Mouse (Mus musculus) C2C12 (cell line): ENCODE data around the gene Sipa1l3. TPM values are rescaled to one million over a fixed set of nuclear protein-coding genes. Genes with fewer than 3 reads are reported as not detected.
A peak's percentile ranks its signal among the peaks of the same experiment; 100 is the strongest.

ENCODE experiments used
- H3K27me3 ChIP-seq: one replicate; pipeline ENCODE4 v1.6.1; 2011; ENCODE audit not compliant: control insufficient read depth, insufficient read depth, insufficient read length
- H3K36me3 ChIP-seq: one replicate; pipeline ENCODE4 v1.6.1; 2011; ENCODE audit not compliant: control insufficient read depth, insufficient read depth
- H3K4me3 ChIP-seq: one replicate; pipeline ENCODE4 v1.5.1; 2011; ENCODE audit warnings: mild to moderate bottlenecking, control low read depth; ENCODE audit not compliant: poor library complexity, insufficient read depth, severe bottlenecking
- H3K79me2 ChIP-seq: one replicate; pipeline ENCODE4 v1.6.1; 2011; ENCODE audit not compliant: control insufficient read depth, insufficient read depth
- H3K79me3 ChIP-seq: one replicate; pipeline ENCODE4 v1.6.1; 2011; ENCODE audit warnings: low read depth, control low read depth
- H3ac ChIP-seq: one replicate; pipeline ENCODE3; 2011; ENCODE audit warnings: low read depth; ENCODE audit not compliant: control insufficient read depth, insufficient read length
- CEBPB ChIP-seq: IDR thresholded peaks from one replicate; pipeline ENCODE4 v1.6.1; 2011; ENCODE audit warnings: low read depth, mild to moderate bottlenecking, control low read depth, moderate library complexity
- CTCF ChIP-seq: IDR thresholded peaks from one replicate; pipeline ENCODE4 v1.5.1; 2011; ENCODE audit not compliant: control insufficient read depth, insufficient read depth, insufficient read length
- FOSL1 ChIP-seq: IDR thresholded peaks from one replicate; pipeline ENCODE4 v1.8.0; 2011; ENCODE audit warnings: mild to moderate bottlenecking, low read length; ENCODE audit not compliant: poor library complexity, insufficient read depth, severe bottlenecking
- MAX ChIP-seq: IDR thresholded peaks from one replicate; pipeline ENCODE4 v1.6.1; 2011; ENCODE audit warnings: mild to moderate bottlenecking, control low read depth
- MYOD1 ChIP-seq: IDR thresholded peaks from one replicate; pipeline ENCODE4 v1.6.1; 2011; ENCODE audit warnings: low read depth; ENCODE audit not compliant: control insufficient read depth, insufficient read length
- MYOG ChIP-seq: IDR thresholded peaks from one replicate; pipeline ENCODE4 v1.6.1; 2011; ENCODE audit not compliant: control insufficient read depth, insufficient read length; ENCODE audit errors: extremely low read depth
- USF1 ChIP-seq: IDR thresholded peaks from one replicate; pipeline ENCODE4 v1.6.1; 2011; ENCODE audit warnings: low read depth, mild to moderate bottlenecking, control low read depth, moderate library complexity
- polyA plus RNA-seq: library from polyadenylated mRNA; unstranded; fragments of >200 nt; fragmentation: generic; extraction: Trizol; gene quantifications from one replicate; pipeline ENCODE4 v1.2.1, GENCODE M21; 2012; ENCODE audit warnings: missing spikeins

The Sipa1l3 gene
- polyA plus RNA-seq, 1 experiment = 30.1 TPM

DNA sequence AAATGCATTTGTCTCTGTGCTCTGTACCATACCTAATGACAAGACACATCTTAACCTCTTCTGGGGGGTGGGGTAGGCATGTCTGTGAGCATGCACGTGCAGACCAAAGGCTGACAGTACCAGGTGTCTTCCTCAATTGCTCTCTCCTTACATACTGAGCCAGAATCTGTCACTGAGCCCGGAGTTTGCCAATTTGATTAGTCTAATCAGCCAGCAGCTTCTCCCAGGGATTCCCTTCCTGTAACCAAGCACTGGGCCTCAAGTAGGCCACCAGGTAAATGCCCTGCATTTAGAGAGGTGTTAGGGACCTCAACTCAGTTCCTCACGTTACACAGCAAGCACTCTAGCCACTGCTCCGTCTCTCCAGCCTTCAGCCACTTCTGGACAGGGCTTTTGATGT, 38.3 kb downstream of the Sipa1l3 start:
- Histone ChIP-seq H3K79me3 (peaks cover 63% of the 10 kb centered on the region), H3ac (no peak overlapping the region), H3K4me3 (no peak overlapping the region), H3K27me3 (no peaks in the 10 kb centered on the region), H3K36me3 (no peaks in the 10 kb centered on the region), H3K79me2 (peaks cover 100% of the 10 kb centered on the region)
- TF ChIP-seq MAX (no peak), CEBPB (no peak), USF1 (no peak), MYOD1 (no peak), CTCF (no peak), MYOG (no peak), FOSL1 (no peak)

DNA sequence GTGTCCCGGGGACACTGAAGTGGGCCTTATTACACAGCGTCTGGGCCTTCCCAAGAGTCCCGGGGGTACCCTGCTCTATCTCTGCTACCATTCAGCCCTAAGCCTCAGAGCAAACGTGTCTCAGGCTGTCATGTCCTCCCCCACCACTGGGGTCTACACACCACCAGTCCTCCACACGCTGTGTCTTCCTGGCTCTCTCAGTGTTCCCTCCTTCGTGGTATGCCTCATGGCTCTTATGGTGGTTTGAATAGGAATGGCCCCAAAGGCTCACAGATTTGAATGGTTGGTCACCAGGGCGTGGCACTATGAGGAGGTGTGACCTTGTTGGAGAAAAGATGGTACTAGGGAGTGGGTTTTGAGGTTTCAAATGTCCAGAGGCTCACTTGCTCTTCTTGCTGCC, 43.4 kb downstream of the Sipa1l3 start:
- H3K27me3 ChIP-seq = no peaks in the 10 kb centered on the region
- H3ac ChIP-seq = no peak overlapping the region
- H3K79me3 ChIP-seq = peaks cover 52% of the 10 kb centered on the region
- H3K79me2 ChIP-seq = peaks cover 100% of the 10 kb centered on the region
- TF ChIP-seq USF1 (no peak), CEBPB (no peak), MAX (no peak), FOSL1 (no peak), MYOD1 (no peak), CTCF (no peak), MYOG (no peak)
- no peaks in the 10 kb centered on the region for H3K36me3 ChIP-seq
- no peak overlapping the region for H3K4me3 ChIP-seq

DNA sequence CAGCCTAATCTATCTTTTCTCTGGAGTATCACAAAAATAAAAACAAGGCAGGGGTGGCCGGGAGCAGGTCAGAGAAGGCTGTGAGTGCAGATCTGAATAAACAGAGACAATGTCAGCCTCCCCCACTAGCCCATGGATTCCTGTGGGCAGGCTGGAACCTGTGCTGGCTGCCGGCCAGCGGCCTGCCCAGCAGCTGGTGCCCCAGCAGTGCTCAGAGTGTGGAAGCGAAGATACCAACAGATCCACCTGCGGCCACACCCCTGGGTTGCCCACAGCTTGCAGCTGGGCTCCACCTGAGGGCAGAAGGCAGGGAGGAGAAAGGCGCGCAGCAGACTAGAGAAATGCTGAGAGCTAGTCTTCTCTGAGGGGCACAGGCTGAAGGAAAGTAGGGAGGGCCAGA, 47.1 kb downstream of the Sipa1l3 start:
- no peak overlapping the region for H3ac ChIP-seq
- H3K79me2 ChIP-seq = peaks cover 100% of the 10 kb centered on the region
- no peaks in the 10 kb centered on the region for H3K36me3 ChIP-seq
- TF ChIP-seq MYOD1 = peak; percentile 35
- TF ChIP-seq CTCF = no peak
- H3K4me3 ChIP-seq = no peak overlapping the region
- H3K79me3 ChIP-seq = peaks cover 64% of the 10 kb centered on the region
- H3K27me3 ChIP-seq = no peaks in the 10 kb centered on the region

DNA sequence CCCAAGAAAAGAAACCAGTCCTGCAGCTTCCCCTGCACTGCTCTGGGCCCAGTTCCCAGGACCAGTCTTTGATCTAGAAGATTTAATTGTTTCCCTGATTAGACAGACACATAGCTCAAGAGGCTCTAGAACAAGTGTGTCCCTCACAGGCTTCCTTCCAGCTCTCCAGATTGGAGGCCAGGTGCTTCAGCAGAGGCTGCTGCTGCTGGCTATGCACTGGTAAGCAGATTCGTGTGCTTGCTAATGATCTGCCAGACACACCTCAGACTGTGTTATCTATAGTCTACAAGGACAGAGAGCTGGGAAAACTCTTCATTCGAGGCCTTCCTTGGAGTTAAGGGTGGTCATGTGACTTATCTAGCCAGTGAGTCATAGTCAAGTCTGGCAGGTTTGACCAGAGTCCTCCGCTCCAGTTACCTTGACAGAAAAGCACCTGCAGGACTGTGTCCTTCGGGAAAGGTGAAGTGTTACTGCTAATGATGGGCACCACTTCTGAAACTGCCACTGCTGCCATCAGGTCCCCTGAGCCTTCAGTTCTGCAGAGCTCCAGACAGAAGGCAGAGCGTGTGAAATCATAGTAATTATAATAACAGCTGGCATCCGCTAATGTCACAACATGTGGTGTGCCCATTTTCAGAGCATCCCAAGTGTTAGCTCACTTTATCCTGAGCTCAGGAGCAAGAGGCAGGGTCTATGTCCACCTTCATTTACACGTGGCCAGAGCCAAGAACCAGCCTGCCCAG, 48.7 kb downstream of the Sipa1l3 start:
- Histone ChIP-seq H3ac (no peak overlapping the region), H3K79me2 (peaks cover 100% of the 10 kb centered on the region), H3K4me3 (no peak overlapping the region), H3K36me3 (no peaks in the 10 kb centered on the region), H3K27me3 (no peaks in the 10 kb centered on the region), H3K79me3 (peaks cover 65% of the 10 kb centered on the region)
- TF ChIP-seq CTCF (no peak), FOSL1 (no peak), MYOD1 (no peak), USF1 (peak; percentile 46), MYOG (no peak), CEBPB (no peak)

DNA sequence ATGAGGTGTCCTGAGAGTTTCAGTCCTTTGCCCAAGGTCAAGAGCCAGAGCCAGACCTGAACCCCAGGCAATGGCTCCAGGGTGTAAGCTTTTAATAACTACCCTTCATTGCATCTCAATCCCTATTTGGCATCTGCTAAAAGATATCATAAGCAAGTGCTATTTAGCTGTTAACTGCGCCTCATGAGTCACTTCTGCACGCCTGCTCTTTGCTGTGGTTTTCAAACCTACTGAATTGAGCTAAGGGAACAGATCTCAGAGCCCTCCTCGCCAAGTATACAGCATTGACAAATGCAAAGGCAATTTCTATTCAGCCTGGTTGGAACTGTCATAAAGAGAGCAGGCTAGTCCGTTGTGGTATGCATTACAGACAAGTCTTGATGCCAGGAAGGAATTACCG, 49.8 kb downstream of the Sipa1l3 start:
- Histone ChIP-seq H3ac (no peak overlapping the region), H3K79me3 (peaks cover 62% of the 10 kb centered on the region), H3K79me2 (peaks cover 100% of the 10 kb centered on the region), H3K27me3 (no peaks in the 10 kb centered on the region), H3K36me3 (no peaks in the 10 kb centered on the region), H3K4me3 (no peak overlapping the region)
- peak; percentile 66 for TF ChIP-seq MYOD1
- no peak for TF ChIP-seq CEBPB

DNA sequence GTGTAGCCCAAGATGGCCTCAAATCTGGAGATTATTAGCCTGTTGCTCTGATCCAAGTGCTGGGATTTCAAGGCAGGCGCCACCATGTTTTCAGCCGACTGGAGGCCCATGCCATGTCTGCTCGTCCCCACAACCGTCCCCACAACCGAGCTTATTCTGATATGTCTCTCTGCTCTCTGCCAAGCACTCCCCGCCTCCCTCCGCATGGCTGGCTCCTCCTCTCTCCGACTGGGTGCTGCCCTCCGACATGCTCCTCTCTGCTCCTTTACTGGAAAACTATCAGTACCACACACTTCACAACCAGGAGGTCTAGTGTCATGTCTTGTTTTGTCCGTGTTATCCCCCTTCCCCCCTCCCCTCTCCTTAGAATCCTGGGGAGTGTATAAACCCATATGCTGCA, 51.9 kb downstream of the Sipa1l3 start:
- Histone ChIP-seq H3K4me3 (no peak overlapping the region), H3ac (no peak overlapping the region), H3K27me3 (no peaks in the 10 kb centered on the region), H3K79me3 (peaks cover 70% of the 10 kb centered on the region), H3K36me3 (no peaks in the 10 kb centered on the region), H3K79me2 (peaks cover 100% of the 10 kb centered on the region)
- no peak for TF ChIP-seq FOSL1
- TF ChIP-seq USF1 = no peak
- TF ChIP-seq MYOG = no peak
- no peak for TF ChIP-seq MYOD1
- TF ChIP-seq MAX = no peak
- TF ChIP-seq CTCF = no peak
